Mouse (Mus musculus) left cerebral cortex, adult 2 months (tissue): ENCODE data around the gene Fam47e. TPM values are rescaled to one million over a fixed set of nuclear protein-coding genes. Genes with fewer than 3 reads are reported as not detected.
"Not testable (repeated sequence)": the region's sequence is repeated elsewhere in the genome, so short reads cannot be mapped to it uniquely, and the experiment has no call there.

Experiments
- DNase-seq, 2 experiments: peaks; one replicate each; pipeline ENCODE4 v3.0.0; 2021 to 2022; ENCODE audit warnings: low spot score in 2 of 2, mixed read lengths in 1 of 2; ENCODE audit errors: extremely low spot score in 1 of 2
- H3K27ac ChIP-seq: fragments of 200-600 bp; 2 replicates; pipeline ENCODE4 v1.8.1; 2022
- H3K4me3 ChIP-seq: fragments of 200-600 bp; 2 replicates; pipeline ENCODE4 v1.8.1; 2022
- CTCF ChIP-seq: fragments of 200-600 bp; IDR thresholded peaks from 2 replicates; pipeline ENCODE4 v1.8.1; 2022; ENCODE audit warnings: antibody characterized with exemption, mild to moderate bottlenecking, moderate library complexity
- intact Hi-C: fragments of 180-260 bp; cut with DNase I; formaldehyde crosslinking; loops from one replicate; pipeline ENCODE4 v1.15.1; 2025
- long read RNA-seq, 2 experiments: library from polyadenylated mRNA; stranded (forward); transcript quantifications; one replicate each; pipeline ENCODE4 v2.0.0; 2021; ENCODE audit warnings: borderline mapping rate in 2 of 2
- total RNA-seq, 2 experiments: library from RNA; stranded (reverse); gene quantifications; 2 replicates each; pipeline ENCODE4 v1.2.3; 2021

Fam47e gene
- not detected for total RNA-seq
- long read RNA-seq, experiment 1, result 0 reads
- long read RNA-seq, experiment 2, result 0 reads

DNA sequence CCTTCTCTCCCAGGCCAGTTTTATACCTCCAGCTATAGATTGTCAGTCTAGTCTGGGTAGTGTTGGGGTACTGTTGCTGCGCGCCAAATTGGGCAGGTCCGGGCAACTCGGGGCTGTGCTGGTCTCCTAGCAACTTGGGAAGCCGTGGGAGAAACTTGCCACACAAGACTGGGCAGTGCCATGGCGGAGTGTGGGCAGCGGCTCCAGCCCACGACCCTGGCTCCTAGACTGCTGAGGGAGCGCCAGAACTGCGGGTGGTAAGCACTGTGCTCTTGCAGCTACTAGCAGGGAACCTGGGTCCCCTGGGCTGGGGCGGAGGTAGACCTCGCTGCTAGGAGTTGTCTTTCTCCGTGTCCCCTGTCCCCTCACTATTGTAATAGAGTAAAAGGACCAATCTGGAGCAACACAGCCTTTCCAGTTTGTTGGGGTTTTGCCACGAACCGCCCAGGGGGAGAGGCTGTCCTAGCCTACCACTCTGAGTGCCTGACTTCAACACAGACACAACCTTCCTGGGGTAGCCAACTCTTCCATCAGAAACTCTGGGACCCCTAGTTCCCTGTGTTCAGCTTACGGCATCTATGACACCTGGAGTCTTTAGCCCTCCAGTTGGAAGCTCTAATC is at the start of gene Fam47e:
Fam47e (plus strand) TSS at position 179 of the 621 bp plus-strand sequence.
- no peak within 1 kb of the TSS for H3K27ac ChIP-seq
- intact Hi-C loops, result no loop called here
- H3K4me3 ChIP-seq, result no peak within 1 kb of the TSS
- no peak for TF ChIP-seq CTCF
- DNase-seq, result peak; percentile 34 to 50

DNA sequence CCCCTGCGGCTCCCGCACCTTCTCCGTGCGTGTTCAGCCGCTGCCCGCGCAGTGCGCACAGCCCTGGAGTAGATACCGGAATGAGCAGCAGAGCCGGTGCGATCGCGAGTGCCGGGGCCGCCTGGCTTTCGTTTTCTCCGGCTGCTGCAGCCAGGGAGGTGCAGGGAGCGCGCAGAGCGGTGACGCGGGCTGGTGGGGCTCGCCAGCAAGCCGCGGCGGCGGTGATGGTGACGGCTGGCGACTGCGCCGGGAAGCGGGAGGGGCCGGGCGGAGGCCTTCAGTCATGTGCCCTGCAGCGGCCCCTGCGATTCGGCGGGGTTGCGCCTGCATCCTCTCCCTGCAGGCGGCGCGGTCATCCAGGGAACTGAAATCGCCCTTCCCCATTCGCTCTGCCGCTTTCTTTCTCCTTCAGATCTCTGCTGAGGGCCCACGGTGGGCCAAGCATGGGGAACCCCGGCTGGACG is 49.4 kb upstream of the Fam47e start:
- peak; percentile 97 to 98 for DNase-seq
- H3K27ac ChIP-seq, result peak overlapping the region; percentile 99
- intact Hi-C loops, result loop anchor here (1.0 to 5.0 kb wide), 5 partner anchors 17 to 217 kb away; partner anchors contain the start of gene Stbd1
- H3K4me3 ChIP-seq, result peak overlapping the region; percentile 85
- peak; percentile 84 for TF ChIP-seq CTCF

DNA sequence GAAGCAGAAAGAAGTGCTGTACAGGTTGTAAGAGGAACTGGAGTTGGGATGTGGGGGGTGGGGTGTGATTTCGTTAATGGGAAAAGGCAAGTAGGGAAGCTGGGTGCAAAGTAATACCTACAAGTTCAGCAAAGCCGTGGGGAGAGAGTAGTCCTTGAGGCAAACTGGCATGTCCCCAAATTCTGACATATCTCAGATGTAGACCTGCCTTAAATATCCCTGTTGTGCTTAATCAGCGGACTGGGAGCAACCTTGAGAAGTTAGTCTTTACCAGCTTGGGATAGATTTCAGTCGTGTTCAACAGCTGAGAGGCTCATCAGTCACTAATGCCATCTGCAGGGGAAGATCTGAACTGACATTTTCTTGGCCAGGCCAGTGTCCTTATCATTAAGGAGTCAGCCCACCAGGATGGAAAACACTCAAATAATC is 48.6 kb upstream of the Fam47e start:
- Histone ChIP-seq H3K27ac (peak overlapping the region; percentile 99), H3K4me3 (peak overlapping the region; percentile 85)
- no peak for DNase-seq
- intact Hi-C loops, result loop anchor here (1.0 to 5.0 kb wide), 5 partner anchors 18 to 216 kb away; partner anchors contain the start of gene Stbd1
- TF ChIP-seq CTCF, result peak; percentile 53

DNA sequence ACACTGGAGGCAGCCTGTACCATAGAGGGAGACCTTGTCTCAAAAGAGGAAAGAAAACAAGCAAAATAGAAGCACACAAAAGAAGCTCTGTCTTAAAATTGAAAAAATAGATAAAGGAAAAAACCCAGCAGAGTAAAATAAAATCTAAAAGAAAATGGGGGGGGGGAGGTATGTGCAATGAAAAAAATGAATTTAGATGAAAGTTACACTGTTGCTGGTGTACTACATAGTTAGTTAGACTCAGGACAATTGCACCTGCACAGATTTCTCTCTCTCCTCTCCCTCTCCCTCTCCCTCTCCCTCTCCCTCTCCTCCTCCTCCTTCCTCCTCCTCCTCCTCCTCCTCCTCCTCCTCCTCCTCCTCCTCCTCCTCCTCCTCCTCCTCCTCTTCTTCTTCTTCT is 48.1 kb upstream of the Fam47e start, which contains the start of gene Scarb2:
Scarb2 (minus strand) TSS at position 101 of the 400 bp plus-strand sequence.
- peak within 1 kb of the TSS; percentile 85 for H3K4me3 ChIP-seq
- DNase-seq, result no peak
- intact Hi-C loops, result loop anchor here (1.0 to 5.0 kb wide), 5 partner anchors 18 to 216 kb away; partner anchors contain the start of gene Stbd1
- peak within 1 kb of the TSS; percentile 99 for H3K27ac ChIP-seq
- no peak for TF ChIP-seq CTCF

DNA sequence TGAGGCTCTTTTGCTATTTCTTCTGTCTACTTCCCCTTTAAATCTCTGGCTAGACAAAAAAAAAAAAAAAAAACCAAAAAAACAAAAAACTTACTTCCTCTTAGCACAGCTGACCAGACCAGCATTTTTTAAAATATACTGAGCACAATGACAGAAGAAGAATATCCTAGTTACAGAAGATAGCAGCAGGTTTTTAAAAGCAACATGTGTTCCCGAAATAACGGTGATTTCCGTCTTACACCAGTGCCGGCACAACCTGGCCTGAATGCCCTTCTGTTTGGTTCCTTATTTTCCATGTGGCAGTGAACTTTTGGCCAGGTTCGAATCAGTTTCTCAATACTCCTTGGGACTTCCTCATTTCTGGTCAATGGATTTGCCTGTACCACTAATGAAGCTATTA is 46.0 kb upstream of the Fam47e start:
- Histone ChIP-seq H3K4me3 (no peak overlapping the region), H3K27ac (no peak overlapping the region)
- no peak for DNase-seq
- intact Hi-C loops, result loop anchor here (5.0 kb wide), 3 partner anchors 93 to 213 kb away; partner anchors contain the start of gene Stbd1
- TF ChIP-seq CTCF, result no peak

DNA sequence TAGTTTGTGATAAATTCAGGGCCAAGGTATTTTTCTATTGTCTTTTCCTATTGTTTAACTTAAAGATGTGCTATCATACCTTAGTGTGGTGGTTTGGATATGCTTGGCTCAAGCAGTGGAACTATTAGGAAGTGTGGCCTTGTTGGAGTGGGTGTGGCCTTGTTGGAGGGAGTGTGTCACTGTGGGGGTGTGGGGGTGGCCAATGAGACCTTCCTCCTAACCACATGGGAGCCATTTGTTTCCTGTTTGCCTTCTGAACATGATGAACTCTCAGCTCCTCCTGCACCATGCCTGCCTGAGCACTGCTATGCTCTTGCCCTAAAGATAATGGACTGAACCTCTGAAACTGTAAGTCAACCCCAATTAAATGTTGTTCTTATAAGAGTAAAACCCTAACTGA is 43.6 kb upstream of the Fam47e start:
- no peak for TF ChIP-seq CTCF
- DNase-seq, result no peak
- H3K4me3 ChIP-seq, result no peak overlapping the region
- no peak overlapping the region for H3K27ac ChIP-seq
- intact Hi-C loops, result no loop called here

DNA sequence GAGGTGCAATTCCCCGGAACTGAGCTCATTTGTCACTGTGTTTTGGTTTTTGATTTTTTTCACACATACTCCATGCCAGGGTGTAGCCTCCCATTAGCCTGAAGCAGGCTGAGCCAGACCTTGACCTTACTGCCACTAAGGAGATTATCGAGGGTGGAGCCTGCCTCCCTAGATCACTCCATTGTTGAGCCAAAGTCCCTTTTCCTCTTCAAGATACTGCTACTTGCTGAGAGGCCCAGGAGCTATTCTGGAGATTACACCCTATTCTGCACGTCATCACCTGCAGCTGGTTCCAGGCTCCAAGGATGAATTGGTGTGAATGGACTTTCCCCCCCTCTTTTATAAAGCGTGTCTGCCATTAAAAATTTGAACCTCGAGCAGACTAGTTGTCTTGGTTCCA is 42.8 kb upstream of the Fam47e start:
- intact Hi-C loops, result no loop called here
- no peak overlapping the region for H3K4me3 ChIP-seq
- H3K27ac ChIP-seq, result no peak overlapping the region
- TF ChIP-seq CTCF, result no peak
- no peak for DNase-seq

DNA sequence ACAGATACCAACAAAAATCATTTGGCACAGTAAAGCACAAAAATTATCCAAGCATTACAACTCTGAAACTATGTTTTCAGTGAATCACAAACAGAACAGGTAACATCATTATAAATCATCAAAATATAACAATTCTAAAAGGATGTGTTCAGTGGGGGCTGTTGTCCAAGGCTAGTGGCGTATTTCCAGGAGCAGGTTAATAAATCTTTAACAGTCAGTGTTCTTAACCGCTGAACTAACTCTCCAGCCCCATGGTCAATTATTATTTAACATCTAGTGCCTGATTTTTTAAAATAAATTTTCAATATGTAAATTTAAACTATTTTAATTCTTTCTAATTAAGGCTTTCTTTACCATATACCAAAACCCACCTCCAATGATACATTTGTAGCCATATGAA is 33.7 kb upstream of the Fam47e start:
- H3K4me3 ChIP-seq, H3K27ac ChIP-seq, DNase-seq, intact Hi-C loops: not testable (repeated sequence)

DNA sequence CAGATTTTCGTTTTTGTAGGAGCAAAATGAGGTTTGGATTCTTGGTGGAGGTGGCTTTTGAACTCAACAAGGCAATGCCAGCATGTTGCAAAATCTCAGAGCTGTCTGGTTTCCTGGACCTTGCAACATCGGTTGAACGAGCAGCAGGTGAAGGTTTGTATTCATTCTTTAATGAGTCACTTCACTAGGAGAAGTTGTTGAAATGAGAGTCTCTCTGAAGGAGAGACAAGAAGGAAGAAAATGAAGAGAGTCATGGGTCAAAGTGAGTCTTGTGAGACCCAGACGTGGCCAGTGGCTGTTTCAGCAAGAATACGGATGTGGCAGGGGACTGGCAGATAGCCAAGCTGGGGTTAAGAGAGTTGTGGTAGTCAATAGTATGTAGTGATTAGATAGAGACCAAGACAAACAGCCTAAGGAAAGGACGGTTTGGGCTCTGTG is 30.0 kb upstream of the Fam47e start:
- H3K27ac ChIP-seq, result no peak overlapping the region
- H3K4me3 ChIP-seq, result no peak overlapping the region
- TF ChIP-seq CTCF, result no peak
- intact Hi-C loops, result loop anchor here (2.0 kb wide), 1 partner anchor 18 kb away; the partner anchor contains the start of gene Scarb2
- peak in 1 of 2 experiments; percentile 12 for DNase-seq

DNA sequence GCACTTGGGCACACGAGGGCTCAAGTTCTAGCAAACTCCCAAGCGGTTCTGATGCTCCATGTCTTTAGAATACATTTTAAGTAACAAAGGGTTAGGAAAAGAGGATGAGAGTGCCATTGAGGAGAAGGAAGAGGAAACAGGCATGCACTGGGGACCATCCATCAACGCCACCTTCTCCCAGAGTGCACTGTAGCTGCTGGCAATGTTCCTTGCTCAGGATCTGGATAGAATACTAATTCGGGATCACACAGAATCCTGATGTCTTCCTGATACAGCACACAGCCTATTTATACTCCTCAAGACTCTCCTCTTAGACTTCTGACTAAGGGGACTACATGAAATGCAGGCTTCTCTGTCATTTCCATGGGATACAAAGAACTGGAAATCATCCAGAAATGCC is 15.2 kb upstream of the Fam47e start:
- Histone ChIP-seq H3K4me3 (no peak overlapping the region), H3K27ac (no peak overlapping the region)
- intact Hi-C loops, result loop anchor here (1.0 kb wide), 1 partner anchor 13 kb away; no protein-coding TSS in a partner anchor
- TF ChIP-seq CTCF, result no peak
- DNase-seq, result no peak

DNA sequence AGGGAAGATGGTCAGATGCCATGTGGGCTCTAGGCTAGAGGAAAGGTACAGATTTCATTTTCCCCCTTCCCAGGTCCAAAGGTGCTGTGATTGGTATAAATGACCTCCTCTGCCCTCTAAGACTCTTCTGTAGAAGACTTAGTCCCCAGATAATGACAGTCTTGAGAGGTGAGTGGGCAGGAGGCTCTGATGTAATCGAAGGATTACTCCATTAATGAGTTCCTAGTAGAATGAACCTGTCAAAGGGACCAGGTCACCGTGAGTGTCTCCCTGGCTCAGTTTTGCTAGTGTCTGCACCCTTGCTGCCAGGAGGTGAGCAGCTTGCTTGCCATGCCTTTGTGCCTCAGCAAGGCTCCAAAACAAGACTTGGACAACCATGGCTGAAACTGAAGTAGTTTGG is 2.3 kb upstream of the Fam47e start:
- Histone ChIP-seq H3K4me3 (no peak overlapping the region), H3K27ac (no peak overlapping the region)
- DNase-seq, result no peak
- TF ChIP-seq CTCF, result no peak
- intact Hi-C loops, result loop anchor here (1.0 kb wide), 1 partner anchor 12 kb away; no protein-coding TSS in a partner anchor

DNA sequence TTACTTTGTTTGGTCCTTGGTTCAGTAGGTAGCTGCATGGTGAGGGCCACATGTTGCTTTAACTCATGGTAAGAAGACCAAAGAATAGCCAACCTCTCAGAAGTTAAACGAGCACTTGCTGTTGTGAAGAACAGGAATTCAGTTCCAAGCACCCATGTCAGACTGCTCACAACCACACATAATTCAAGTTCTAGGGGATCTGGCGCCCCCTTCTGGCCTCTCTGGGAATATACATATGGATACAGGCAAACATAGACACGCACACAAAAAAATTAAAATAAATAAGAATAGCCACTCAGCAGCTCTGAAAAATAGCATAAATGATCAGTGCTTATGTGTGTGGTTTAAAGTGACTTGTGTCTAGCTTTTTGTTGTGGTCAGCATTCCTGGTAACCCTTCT is 930 bp upstream of the Fam47e start:
- Histone ChIP-seq H3K27ac (no peak overlapping the region), H3K4me3 (no peak overlapping the region)
- peak; percentile 39 for TF ChIP-seq CTCF
- intact Hi-C loops, result no loop called here
- no peak for DNase-seq

DNA sequence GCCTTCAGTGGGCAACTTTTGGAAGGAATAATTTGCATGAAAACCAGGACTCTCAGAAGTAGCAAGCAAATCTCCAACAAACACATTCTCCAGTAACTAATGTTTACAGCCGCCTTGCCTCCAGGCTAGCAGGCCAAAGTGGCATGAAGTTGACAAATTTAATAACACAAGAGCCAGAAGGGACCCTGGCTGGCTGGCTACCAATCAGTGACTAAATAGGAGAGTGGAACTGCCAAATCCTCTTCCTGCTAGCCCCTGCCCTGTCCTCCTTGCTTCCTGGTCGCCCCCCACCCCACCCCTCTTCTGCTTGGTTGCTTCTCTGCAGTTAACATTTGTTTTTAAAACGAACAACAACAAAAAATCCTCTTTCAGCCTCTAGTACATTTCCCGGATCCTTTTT is 426 bp upstream of the Fam47e start:
- no peak overlapping the region for H3K27ac ChIP-seq
- no peak for DNase-seq
- intact Hi-C loops, result no loop called here
- H3K4me3 ChIP-seq, result no peak overlapping the region
- no peak for TF ChIP-seq CTCF
